Mouse (Mus musculus): ENCODE data around the gene Ghdc.
A peak's percentile ranks its signal among the peaks of the same experiment; 100 is the strongest.
"Not testable (repeated sequence)": the region's sequence is repeated elsewhere in the genome, so short reads cannot be mapped to it uniquely, and the experiment has no call there.

Gene Ghdc

DNA sequence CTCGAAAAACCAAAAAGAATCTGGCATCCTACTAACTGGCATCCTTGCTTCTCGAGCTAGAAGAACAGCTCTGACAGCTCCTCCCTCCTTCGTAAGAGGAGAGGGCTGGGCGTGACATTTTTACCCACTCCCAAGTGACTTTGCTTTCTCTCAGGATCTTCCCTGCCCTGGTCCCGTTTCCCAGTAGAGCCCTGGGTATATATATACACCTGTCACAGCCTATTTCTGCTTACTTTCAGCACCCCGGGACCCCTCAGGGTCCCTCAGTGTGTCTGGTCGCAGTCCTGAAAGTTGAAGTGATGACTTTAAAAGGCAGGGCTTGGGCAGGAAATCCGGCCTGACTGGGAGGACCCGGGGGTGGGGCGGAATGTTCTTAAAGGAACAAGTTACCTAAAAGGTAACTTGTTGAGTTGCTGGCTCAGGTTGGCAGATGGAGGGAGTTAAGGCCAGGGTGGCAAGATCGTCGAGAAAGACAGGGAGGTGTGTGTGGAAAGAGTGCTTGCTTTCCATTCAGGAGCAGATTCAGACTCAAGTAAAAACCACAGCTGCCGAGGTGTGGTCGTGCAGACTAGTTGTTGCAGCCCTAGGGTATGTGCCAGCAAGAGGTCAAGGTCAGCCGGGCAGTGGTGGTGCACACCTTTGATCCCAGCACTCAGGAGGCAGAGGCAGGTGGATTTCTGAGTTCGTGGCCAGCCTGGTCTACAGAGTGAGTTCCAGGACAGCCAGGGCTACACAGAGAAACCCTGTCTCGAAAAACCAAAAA is at the start of gene Ghdc:
Gene Ghdc (minus strand): TSS at position 312 of the 763 bp plus-strand sequence.
- peak; percentile 79 for DNase-seq (ENCODE audit: low read depth, low spot score)

DNA sequence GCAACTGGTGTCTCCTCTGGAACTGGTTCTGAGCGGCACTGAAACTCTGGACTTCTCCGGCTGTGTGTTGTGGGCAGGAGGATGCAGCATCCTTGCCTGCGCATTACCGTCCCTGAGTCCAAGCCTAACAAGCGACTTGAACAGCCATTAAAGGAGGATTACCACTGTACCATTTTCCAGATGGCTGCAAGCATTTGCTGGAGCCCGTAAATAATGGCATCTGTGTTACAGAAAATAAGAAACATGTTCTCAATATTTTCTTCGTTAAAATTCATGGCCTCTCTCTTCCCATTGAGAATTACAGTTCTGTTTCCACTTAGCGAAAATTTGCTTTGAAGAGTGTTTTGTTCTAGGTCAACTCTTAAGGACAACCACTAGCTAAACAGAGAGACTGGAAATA is 49.3 kb upstream of the Ghdc start:
- no peak for DNase-seq (ENCODE audit: low read depth, low spot score)

DNA sequence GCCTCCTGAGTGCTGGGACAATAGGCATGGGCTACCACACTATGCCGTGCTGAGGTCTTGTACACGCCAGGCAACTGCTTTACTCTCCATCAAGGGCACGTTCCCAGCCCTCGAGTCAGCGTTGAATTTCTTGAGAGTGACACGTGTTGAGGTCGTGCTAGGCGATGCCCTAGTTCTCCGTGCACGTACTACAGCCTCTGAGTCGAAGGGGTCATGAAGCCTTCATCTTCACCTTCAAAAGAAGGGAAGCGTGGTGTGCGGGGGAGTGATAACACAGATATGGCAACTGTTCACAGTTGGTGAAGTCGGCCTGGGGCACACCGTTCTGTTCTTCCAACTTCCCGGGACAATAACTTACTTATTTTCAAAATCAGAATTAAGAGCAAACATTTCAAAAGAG is 48.9 kb upstream of the Ghdc start:
- no peak for DNase-seq (ENCODE audit: low read depth, low spot score)

DNA sequence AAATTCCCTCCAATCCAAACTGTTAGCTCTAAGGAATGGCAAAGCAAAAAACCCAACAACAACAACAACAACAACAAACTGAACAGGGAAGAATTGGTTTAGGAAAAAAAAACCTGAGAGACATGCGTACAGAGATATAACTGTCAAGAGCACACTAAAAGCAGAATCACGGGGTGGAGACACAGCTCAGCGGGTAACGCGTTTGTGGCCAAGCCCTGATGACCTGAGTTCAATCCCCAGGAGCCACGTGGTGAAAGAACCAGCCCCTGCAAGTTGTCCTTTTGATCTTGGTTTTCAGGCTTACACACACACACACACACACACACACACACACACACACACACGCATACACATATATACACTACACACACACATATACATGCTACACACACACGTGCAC is 48.3 kb upstream of the Ghdc start:
- DNase-seq (ENCODE audit: low read depth, low spot score), result no peak

DNA sequence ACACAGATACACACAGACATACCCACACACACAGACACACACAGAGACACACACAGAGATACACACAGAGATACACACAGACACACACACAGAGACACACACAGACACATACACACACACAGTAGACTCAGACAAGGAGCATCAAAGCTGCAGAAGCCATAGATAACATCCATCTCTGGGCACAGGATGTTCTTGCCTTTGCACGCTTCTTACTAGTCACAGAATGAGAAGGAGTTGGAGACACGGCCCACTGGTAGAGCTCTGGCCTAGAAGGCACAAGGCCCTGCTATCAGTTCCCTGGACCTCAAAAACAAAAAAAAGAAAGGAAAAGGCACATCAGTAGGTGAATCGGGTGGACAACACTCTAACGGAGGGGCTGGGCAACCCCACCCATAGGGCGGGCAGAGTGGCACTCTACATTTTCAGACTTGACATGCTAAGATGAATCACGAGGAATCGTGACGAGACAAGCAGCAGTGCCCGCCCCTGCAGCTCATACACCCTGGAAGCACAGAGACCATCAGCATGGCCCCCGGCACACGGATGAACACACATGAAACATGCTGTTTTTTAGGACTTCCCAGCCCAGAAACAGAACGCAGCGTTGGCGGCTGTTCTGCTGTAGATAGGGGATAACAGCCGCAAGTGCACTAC is 47.7 kb upstream of the Ghdc start:
- DNase-seq (ENCODE audit: low read depth, low spot score), result no peak

DNA sequence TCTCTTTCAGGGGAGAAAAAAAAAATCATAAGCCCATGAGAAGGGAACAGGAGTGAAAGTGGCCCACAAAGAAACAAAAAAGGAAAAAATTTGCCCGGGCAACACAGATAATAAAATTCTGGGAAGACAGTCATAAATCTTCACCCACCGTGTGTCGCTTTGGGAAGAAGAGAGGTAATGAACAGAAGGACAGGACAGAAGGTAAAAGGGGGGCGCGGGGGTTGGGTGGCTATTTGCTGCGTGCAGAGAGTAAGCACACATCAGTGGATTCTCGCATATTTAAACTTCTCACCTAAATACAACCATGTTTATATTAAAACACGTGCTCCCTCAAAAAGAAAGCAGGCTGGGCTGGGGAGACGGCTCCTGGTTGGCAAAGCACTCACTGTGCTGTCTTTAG is 46.6 kb upstream of the Ghdc start:
- no peak for DNase-seq (ENCODE audit: low read depth, low spot score)

DNA sequence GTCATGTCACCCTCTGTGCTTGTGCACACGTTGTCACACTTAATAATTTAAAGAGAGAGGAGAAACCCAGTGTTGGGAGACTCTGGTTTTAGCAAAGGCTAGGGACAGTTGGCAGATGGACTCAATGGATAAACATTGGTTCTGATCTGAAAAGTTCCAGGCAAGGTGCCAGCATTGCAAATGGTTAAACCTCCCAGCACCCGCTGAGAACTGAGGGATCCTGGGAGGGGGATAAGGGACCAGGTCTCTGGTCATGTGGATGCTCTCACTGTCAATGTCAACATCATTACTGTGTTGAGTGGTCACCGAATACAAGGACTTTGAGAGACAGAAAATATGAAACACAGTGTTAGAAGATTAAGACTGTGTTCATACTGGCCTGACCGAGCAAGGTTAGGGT is 46.0 kb upstream of the Ghdc start:
- no peak for DNase-seq (ENCODE audit: low read depth, low spot score)

DNA sequence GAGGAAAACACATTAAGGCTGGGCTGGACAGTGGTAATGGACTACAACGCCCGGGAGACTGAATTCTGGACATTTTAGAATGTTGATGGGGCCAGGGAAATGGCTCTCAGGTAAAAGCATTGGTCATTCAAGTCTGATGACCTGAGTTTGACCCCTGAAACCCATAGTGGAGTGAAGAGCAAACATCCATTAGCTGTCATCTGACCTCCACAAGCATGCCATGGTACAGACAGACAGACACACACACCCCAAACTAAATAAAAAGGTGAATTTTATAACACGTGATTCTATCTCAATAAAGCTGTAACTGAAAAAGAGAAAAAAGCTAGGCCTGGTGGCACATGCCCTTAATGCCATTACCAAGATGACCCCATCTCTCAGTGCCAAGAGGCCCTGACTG is 45.6 kb upstream of the Ghdc start:
- no peak for DNase-seq (ENCODE audit: low read depth, low spot score)

DNA sequence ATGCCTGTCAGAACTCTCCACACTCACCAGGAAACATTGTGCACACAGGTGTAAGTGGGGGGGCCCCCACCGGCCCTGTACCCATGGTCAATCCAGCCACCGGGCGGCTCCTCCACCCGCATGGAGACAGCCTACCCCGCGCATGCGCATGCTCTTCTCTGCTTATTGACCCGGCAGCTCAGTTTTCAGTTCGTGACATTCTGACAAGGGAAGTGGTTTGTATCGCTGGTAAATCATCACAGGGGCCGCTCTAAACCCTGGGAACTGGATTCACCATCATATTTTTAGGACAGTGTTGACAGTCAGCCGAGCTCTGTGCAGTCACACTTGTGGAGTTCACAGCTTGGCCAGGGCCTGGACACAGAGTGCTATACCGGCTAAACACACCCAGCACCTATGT is 43.7 kb upstream of the Ghdc start:
- DNase-seq (ENCODE audit: low read depth, low spot score), result no peak

DNA sequence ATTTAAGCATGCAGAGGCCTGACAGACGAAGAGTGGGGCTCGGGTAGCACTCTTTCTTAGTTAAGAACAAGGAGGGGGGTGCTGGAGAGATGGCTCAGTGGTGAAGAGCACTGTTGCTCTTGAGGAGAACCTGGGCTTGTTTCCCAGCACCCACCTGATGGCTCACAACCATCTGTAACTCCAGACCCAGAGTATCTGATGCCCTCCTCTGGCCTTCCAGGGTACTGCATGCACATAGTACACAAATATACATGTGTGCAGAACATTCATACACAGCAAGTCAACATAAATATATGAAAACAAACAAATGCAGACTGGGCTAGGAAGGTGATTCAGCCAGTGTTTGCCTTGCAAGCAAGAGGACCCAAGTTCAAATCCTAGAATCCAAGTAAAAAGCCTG is 40.4 kb upstream of the Ghdc start:
- DNase-seq (ENCODE audit: low read depth, low spot score), result no peak

DNA sequence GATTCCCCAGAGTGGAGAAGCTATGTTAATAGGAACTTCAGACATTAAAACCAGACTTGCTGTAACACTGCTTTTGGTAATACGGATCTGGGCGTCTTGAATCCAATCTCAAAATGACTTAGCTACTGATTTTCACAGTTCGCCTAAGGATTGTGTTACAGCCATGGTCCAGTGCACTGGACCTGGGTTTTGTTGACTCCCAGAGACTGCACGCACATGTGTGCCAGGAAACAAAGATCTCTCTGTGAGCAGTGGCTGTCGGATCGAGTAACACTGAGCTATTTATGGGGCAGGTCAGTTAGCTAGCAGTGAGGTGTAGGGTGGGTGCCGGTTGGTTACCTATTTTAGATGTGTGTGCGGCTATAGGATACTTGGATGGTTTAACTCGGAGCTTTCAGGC is 39.8 kb upstream of the Ghdc start:
- DNase-seq (ENCODE audit: low read depth, low spot score), result no peak

DNA sequence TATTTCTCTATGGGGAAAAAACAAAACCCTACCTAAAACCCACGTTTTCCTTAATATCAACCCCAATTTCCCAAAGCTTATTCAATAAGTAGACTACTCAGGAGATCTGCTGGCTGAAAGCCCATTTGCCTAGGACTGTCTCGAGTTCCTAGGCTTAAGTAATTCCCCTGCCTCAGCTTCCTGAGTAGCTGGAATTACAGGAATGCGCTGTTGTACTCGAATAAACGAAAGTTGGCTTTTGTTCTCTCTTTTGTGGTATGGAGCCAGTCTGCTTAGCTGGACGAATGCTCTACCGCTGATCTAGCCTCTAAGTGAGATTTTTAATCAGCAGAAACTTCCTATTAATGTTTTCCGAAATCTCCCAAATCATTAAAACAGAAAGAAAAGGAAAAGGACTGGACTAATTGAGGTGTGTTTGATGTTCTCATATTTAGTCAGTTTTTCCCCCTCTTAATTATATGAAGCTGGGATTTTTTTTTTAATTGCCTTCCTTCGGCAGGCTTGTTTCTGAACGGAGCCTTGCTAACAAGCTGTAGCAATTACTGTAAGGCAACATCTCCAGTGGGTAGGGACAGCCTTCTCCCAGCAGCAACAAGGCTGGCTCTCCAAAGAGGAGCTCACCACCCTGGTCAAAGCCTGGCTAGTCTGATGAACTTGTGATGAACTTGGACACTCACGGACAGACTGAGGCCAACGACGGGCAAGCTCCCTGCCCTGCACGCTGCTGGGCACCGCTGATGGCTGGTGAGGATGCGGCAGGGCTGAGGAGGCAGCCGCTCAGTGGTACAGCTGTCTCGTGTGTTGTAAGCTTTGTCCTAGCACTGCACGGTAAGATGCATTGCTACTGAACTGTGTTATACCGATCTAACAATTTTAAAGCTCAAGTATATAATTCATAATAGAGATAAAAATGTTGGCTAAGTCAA is 35.9 kb upstream of the Ghdc start:
- DNase-seq (ENCODE audit: low read depth, low spot score), result no peak

DNA sequence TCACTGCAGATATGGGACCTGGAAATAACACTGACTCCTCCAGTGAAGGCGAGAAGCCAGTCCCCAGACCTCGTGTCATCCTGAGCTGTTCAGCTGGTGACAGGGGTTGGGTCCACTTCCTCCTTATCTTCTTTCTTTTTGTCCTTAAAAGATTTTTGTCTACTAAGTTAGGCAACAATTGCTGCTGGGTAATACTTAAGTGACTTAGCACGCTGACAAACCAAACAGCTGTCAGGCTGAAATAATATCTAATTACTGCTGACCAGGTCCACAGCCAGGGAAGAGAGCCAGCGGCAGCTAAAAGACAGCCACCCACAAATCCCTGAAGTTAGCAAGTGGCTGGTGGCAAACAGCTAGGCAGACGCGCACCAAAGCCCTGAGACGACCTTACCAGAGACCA is 34.8 kb upstream of the Ghdc start:
- no peak for DNase-seq (ENCODE audit: low read depth, low spot score)

DNA sequence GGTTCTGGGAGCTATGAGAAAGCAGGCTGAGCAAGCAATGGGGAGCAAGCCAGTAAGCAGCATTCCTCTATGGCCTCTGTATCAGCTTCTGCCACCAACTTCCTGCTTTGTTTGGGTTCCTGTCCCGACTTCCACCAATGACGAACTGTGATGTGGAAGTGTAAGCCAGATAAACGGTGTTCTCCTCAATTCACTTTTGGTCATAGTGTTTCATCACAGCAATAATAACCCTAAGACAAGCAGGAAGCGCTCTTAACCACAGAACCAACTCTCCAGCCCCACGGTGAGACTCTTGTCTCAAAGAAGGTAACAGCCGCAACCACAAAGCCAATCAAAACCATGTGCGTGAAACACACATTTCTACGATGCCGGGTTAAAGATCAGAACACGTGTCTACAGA is 33.7 kb upstream of the Ghdc start:
- DNase-seq (ENCODE audit: low read depth, low spot score), result no peak

DNA sequence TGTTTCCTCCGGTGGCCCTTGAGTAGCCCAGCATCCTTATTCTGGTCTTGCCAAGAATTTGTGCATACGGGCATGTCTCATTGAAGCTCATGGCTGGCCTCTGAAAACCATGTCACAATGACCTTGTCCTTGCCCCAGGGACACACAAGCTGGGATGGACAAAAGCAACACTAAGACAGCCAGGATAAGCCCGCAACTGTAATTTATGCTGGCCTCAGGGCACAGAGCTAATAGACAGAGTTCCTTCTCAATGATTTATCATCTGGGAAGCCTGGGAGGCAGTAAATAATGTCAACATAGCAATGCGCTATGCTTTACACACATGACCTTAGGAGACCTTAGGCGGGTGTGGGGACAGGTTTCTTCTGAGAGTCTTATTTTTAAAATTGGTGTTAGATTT is 28.7 kb upstream of the Ghdc start:
- no peak for DNase-seq (ENCODE audit: low read depth, low spot score)

DNA sequence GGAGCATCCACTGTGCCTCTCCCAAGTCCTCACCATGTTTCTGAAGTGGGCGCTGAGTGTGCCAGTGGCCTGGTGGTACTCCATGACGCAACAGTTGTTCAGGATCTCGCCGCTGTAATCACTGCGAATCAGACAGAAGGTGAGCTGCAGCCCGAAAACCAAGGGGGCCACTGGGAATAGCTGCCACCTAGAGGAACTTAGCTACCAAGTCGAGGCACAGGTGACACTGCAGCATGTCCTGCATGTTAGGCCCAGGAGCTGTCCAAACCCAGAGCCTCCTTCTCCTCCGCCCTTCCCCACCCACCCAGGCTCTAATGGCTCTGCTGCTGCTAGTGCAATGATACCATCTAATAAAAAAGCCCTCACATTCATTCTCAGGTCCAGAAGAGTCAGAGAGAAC is 25.8 kb upstream of the Ghdc start:
- DNase-seq (ENCODE audit: low read depth, low spot score), result no peak

DNA sequence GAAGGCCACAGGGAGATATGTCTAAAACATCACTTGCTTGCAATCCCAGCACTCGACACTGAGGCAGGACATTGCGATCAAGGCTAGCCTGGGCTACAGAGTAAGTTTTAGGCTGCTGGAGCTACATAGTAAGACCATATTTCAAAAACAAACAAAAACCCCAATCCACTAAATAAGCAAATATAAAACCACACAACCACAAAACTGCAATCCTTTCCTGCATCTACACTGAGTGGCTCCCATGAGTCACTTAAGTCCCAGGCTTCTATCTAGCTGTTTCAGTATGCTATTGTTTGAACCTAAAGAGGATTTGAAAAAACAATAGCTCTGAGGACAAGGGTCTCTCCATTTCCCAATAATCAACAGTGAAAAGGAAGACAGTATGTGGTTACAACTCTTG is 24.6 kb upstream of the Ghdc start:
- DNase-seq (ENCODE audit: low read depth, low spot score), result no peak

DNA sequence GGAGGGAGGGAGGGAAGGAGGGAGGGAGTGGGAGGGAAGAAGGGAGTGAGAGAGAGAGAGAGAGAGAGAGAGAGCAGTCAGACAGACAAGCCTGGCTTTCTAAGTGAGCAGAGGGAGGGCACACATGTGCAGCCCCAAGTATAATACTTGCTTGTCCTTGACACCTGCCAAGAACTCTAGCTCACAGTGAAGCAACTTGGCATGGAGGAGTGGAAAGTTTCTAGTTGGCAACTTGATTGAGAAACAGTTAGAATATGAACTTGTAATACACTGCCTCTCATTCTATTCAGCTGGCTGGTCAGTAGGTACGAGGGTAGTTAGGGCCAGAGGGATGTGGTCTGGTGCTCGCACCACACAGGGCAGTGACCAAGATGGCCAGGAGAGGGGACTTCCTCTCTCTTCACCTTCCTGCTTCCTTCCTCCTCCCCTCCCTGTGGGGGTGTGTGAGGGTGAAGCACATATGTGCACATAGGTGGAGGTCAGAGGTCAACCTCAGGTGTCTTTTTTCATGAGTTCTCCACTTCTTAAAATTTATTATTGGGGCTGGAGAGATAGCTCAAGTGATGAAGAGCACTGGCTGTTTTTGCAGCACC is 20.8 kb upstream of the Ghdc start:
- no peak for DNase-seq (ENCODE audit: low read depth, low spot score)

DNA sequence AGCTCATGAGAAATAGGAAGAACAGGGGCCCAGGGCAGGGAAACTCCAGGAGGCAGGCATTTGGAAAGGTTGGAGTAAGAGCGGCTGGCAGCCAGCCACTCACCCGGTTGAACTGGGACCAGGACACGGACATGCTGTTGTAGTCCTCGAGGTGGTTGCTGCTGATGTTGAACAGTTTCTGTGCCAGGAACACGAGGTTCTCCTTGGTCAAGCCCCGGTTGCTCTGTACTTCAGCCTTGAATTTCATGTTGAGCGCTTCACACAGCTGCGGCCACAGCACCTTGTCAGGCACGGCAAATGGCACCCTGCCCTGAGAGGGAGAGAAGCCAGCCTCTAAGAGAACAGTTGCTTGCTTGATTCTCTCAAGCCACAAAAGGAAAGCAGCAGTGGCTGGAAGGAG is 19.9 kb upstream of the Ghdc start:
- DNase-seq (ENCODE audit: low read depth, low spot score), result not testable (repeated sequence)

DNA sequence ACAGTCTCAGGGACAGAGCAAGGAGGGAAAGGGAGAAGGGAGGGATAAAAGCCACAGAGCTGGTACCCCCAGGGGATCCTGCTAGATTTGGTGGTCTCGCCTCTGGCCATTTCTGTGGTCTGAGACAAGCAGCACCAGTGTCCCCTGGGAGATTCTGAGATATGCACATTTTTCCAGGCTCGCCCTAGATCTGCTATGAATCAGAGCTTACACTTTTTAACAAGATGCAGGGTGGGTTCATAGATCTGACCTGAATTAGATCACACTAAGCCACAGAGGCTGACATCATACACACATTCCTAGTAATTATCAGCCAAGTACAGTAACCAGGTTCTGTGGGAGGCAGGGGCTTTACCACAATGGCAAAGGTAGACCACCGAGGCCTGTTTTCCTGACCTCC is 18.9 kb upstream of the Ghdc start:
- no peak for DNase-seq (ENCODE audit: low read depth, low spot score)

DNA sequence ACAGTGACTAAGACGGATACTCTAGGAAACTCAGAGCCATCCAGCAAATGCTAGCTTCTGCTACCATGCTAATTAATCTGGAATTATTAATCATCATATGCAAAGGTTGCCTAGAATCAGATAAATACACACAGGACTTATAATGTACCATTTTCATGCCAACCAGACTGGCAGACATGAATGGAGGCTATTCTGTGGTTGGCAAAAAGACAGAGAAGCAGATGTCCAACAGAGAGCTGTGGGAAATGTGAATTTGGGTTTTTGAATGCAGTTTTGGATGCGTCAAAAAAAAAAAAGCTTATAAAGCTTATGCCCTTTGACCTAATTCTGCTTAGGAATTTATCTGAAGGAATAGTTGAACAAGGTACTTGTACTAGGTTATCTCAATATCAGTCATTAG is 15.0 kb upstream of the Ghdc start:
- no peak for DNase-seq (ENCODE audit: low read depth, low spot score)

DNA sequence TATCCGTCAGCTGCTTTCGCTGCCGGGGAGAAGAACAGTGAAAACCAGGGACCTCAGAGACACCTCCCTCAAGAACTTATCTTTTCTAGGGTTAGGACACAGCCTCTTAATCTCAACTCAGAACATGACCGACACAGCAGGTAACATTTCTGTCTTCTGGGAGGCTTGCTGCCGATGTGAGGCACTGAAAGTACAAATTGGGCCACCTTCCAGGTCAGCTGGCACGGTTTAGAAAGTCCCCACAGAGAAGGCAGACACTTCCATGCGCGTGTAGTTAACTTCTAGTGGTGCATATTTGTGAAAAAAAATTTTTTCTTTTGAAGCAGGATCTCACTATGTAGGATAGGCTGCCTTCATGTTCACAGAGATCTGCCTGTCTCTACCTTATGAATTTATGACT is 13.5 kb upstream of the Ghdc start:
- no peak for DNase-seq (ENCODE audit: low read depth, low spot score)

Data from telencephalon, adult 2 months (tissue).